Mouse (Mus musculus) spleen, embryonic (tissue): ENCODE measurements around the gene Npcd.

Experiments
- CTCF ChIA-PET: fragments of 350-600 bp; sonication (Branson Sonifier 250); formaldehyde crosslinking; loops from one replicate; lab custom pipeline; 2022; lab: Charles Lee

The Npcd gene

GRCm38 (mm10) chr15:79745883-79746282 is 88.2 kb downstream of the Npcd start:
- CTCF ChIA-PET, result no interaction called here

GRCm38 (mm10) chr15:79745312-79745711 is 88.7 kb downstream of the Npcd start:
- CTCF ChIA-PET, result no interaction called here

GRCm38 (mm10) chr15:79744742-79745141 is 89.3 kb downstream of the Npcd start:
- CTCF ChIA-PET, result interaction anchor here (0.5 kb wide), 1 partner anchor 118 kb away, joined by 3 read pairs; no protein-coding TSS in a partner anchor

- CTCF ChIA-PET, result interaction anchor here (0.6 kb wide), 1 partner anchor 1561 kb away, joined by 4 read pairs; no protein-coding TSS in a partner anchor
These were observed 90.0 kb downstream of the Npcd start for GRCm38 (mm10) chr15:79744001-79744400.

- CTCF ChIA-PET, result no interaction called here
These were observed 91.4 kb downstream of the Npcd start for GRCm38 (mm10) chr15:79742706-79743023.

- CTCF ChIA-PET, result no interaction called here
These were observed 91.9 kb downstream of the Npcd start, which contains the start of gene Sun2 for GRCm38 (mm10) chr15:79741921-79742705. TSS of gene Sun2 (minus strand) at chr15:79742536.

- CTCF ChIA-PET, result no interaction called here
These were observed 92.7 kb downstream of the Npcd start for GRCm38 (mm10) chr15:79741173-79741858.

GRCm38 (mm10) chr15:79740739-79741138 is 93.3 kb downstream of the Npcd start:
- CTCF ChIA-PET, result no interaction called here
